Mouse (Mus musculus) left cerebral cortex, postnatal 10 days (tissue): ENCODE results near the gene Znfx1. TPM values are rescaled to one million over a fixed set of nuclear protein-coding genes. Genes with fewer than 3 reads are reported as not detected.

Experiments used
- DNase-seq, 2 experiments: peaks; one replicate each; pipeline ENCODE4 v3.0.0; 2021 to 2022; ENCODE audit warnings: low spot score in 2 of 2, mixed read lengths in 1 of 2; ENCODE audit errors: extremely low spot score in 1 of 2
- intact Hi-C: fragments of 180-260 bp; cut with DNase I; formaldehyde crosslinking; loops from one replicate; pipeline ENCODE4 v1.15.1; 2025
- total RNA-seq, 2 experiments: library from RNA; stranded (reverse); gene quantifications; 2 replicates each; pipeline ENCODE4 v1.2.3; 2021

Gene Znfx1
- total RNA-seq, 2 experiments from 2014 or later, result 29.7 to 33.6 TPM

- no peak for DNase-seq
- intact Hi-C loops, result no loop called here
Measured at GRCm38 (mm10) chr2:167076759-167077158, 13.9 kb upstream of the Znfx1 start.

DNA sequence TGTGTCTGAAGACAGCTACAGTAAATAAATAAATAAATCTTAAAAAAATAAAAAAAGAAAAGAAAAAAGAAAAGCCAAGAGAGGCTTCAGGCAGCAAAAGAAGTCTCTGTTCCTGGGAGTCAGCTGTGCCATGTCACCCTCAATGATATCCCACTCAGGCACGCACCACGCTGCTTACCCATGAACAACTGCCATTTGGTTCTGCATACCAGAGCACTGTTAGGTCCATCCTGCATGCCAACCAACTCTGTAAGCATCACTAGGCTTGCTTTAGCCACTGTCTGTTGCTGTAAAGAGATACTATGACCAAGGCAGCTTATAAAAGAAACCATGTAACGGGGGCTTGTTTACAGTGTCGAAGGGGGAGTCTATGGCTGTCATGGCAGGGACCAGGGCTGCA is 13.5 kb upstream of the Znfx1 start:
- DNase-seq, result no peak
- intact Hi-C loops, result no loop called here

- no peak for DNase-seq
- intact Hi-C loops, result loop anchor here (5.0 kb wide), 2 partner anchors 128 to 203 kb away; no protein-coding TSS in a partner anchor
Measured at GRCm38 (mm10) chr2:167074587-167074986, 11.8 kb upstream of the Znfx1 start.

DNA sequence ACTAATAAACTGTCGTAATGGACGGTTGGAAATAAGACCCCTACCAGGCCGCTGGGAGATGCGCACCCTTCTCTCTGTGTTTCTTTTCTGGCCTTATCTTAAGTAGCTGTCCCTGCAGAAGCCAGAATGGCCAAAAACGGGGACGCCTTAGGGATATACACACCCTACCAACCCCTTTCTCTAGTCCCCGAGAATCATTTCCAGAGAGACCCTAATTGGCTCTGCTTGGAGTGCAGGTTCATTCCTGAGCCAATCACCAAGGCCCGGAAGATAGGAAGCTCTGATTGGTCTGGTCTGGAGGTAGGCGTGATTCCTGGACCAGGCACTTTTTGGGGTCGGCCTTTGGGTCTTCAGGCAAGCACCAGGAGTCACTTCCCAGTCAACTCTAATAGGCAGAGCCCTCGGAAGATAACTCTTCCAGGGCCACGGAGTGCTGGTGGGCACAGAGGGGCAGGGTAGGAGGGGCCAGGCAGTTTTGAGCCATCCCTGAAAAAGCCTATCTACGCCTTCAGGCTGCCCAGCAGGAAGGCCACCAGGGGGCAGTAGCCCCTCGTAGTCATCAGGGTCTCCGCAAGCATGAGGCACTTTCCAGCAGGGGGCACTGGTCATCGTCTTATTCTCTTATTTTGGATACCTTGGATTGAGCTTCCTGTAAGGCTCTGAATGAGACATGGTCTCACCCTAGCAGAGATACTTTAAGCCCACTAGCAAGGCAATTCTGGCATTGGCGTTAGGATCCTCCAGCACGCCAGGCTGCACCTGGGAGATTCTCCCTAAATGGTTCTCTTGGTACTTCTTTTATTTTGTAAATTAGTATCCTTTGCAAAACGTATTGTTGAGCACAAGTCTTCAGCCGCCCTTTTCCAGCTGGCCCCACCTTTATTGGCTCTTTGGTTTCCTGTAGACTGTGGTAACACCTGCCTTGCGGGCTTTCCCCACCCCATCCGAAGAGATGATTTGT is 9.1 kb upstream of the Znfx1 start:
- intact Hi-C loops, result loop anchor here (2.0 to 5.0 kb wide), 3 partner anchors 130 to 205 kb away; no protein-coding TSS in a partner anchor
- peak; percentile 93 to 95 for DNase-seq

DNA sequence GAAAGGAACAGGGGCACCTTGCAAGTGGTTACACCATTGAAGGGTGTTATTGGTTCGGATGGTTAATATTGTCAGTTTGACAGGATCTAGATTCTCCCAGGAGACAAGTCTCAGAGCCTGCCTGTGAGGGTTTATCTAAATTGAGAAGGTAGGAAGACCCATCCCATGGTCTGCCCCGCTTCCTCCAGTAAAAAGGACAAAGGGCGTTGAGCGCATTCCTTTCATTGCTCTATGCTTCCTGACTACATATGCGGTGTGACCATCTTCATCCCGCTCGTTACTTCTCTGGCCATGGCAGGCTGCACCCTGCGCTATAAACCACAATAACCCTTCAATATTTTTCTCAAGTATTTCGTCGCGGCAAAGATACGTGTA is 8.4 kb upstream of the Znfx1 start:
- intact Hi-C loops, result loop anchor here (5.0 kb wide), 2 partner anchors 131 to 206 kb away; no protein-coding TSS in a partner anchor
- DNase-seq, result no peak

DNA sequence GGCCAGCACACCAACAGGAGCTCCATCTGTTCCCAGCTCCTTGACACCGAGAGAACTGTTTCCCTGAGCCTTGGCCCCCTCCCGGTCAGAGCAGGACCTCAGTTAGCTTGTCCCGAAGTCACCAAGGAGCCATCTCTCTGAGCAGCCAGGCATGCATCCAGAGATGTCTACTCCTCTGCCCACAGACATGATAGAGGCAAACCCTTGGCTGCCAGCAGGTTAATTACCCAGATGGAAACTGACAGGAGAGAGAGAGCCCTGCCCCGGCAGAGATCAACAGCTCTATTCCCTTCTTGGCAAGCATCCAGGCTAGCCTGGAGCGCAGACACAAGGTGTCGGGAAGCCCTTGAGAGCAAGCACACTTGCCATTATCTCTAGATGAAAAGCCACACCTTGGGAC is 7.5 kb upstream of the Znfx1 start:
- no peak for DNase-seq
- intact Hi-C loops, result loop anchor here (5.0 kb wide), 2 partner anchors 132 to 207 kb away; no protein-coding TSS in a partner anchor

DNA sequence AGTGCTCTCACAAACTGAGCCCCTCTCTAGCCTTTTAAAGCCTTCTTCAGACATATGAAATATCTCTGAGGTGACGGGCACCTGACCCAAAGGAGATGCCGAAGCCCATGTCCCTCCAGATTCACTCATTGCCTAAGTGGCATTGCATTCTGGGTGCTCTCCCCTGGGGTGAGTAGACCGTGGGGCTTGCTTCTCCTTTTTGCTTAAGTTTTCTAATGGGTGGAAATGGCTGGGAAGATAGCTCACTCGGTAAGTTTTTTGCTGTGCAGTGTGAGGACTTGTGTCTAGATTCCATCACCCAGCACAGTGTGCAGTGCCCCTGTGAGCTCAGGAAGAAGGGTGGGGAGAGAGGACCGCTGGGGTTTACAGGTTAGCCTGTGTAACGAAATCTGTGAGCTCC is 4.8 kb upstream of the Znfx1 start:
- intact Hi-C loops, result loop anchor here (5.0 kb wide), 1 partner anchor 350 kb away; no protein-coding TSS in a partner anchor
- no peak for DNase-seq

GRCm38 (mm10) chr2:167066528-167067516 is 4.0 kb upstream of the Znfx1 start:
- intact Hi-C loops, result loop anchor here (5.0 kb wide), 1 partner anchor 350 kb away; no protein-coding TSS in a partner anchor
- no peak for DNase-seq

GRCm38 (mm10) chr2:167066031-167066430 is 3.2 kb upstream of the Znfx1 start:
- intact Hi-C loops, result loop anchor here (5.0 kb wide), 1 partner anchor 351 kb away; no protein-coding TSS in a partner anchor
- DNase-seq, result no peak

GRCm38 (mm10) chr2:167064601-167065295 is 1.9 kb upstream of the Znfx1 start:
- no peak for DNase-seq
- intact Hi-C loops, result loop anchor here (5.0 kb wide), 2 partner anchors 47 to 353 kb away; partner anchors contain the start of gene Ddx27

- intact Hi-C loops, result loop anchor here (5.0 kb wide), 1 partner anchor 47 kb away; the partner anchor contains the start of gene Ddx27
- no peak for DNase-seq
Measured at GRCm38 (mm10) chr2:167063906-167064496, 1.2 kb upstream of the Znfx1 start.

DNA sequence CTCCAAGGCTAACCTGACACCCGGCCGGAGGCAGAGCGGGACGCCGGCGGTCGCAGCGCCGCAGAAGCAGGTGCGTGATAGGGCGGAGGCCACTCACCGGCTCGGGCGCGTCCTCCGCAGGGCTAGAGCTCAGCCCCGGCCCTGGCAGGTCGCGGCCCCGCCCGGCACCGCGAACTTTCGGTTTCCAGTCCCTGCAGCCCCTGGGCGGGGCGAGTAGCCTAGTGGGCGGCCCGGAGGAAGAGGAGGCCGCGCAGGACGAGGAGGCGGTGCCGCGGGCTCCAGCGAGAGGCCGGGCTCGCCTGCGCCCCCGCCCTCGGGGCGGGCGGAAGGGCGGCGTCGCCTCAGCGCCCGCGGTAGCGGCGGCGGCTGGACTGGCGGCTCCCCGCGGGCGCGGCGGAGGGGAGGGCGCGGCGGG is 311 bp downstream of the Znfx1 start:
- intact Hi-C loops, result loop anchor here (5.0 kb wide), 1 partner anchor 45 kb away; the partner anchor contains the start of gene Ddx27

GRCm38 (mm10) chr2:167061381-167062034 is 1.3 kb downstream of the Znfx1 start:
- intact Hi-C loops, result loop anchor here (5.0 kb wide), 1 partner anchor 44 kb away; the partner anchor contains the start of gene Ddx27
- DNase-seq, result no peak

More for the DNA sequence above, 311 bp downstream of the Znfx1 start:
- peak; percentile 79 to 97 for DNase-seq

GRCm38 (mm10) chr2:167060761-167061160 is 2.1 kb downstream of the Znfx1 start:
- no peak for DNase-seq
- intact Hi-C loops, result loop anchor here (5.0 kb wide), 1 partner anchor 43 kb away; the partner anchor contains the start of gene Ddx27

DNA sequence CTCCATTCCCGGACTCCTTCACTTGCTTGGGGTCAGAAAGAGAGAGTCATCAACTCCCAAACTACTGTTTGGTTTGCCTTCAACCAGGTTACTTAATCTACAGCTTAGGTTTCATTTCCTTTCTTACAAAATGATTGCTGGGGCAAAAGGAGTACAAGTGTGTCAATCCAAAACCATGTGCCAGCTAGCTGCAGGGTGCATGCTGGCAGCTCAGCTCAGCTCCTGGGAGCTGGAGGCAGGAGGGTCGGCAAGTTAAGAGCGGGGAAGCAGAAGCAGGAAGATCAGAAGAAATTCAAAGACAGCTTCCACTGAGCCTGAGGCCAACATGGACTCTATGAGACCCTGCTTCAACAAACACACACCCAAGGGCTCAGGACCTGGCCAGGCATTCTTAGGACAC is 2.5 kb downstream of the Znfx1 start:
- intact Hi-C loops, result loop anchor here (5.0 kb wide), 1 partner anchor 43 kb away; the partner anchor contains the start of gene Ddx27
- DNase-seq, result no peak

DNA sequence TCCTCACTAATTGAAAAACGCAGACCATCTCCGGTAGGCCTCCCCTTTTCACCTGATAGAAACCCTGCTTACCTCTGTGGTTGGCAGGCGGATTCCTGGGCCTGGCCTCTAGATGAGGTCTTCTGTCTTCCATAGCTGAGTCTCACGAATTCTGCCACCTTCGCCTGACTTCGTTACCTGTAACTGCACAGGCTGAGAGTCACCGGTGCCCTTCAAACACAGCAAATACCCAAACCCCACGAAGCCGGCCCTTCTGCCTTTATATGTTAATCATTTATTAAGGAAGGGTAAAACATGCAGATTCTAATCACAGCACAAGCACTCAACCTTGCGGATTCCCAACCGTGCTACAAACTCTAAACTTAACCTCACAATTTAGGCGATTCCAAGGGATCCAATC is 2.9 kb downstream of the Znfx1 start:
- no peak for DNase-seq
- intact Hi-C loops, result loop anchor here (5.0 kb wide), 1 partner anchor 43 kb away; the partner anchor contains the start of gene Ddx27

DNA sequence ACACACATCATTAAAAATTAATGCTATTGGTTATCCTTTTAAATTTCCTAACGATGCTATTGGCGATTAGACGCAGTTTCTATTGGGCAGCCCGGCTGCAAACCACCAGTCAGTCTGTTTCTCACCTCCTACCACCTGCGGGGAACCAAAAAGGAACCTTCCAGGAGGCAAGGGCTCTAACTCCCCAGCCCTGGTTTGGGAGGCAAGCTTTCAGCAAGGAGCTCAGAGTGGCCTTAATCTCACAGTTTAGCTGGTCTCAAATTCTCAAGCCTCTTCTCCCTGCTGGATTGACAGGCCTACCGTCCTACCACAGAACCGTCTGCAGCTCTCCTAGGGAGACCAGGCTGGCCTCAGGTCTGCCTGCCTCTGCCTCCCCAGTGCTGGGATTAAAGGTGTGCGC is 3.3 kb downstream of the Znfx1 start:
- intact Hi-C loops, result no loop called here
- DNase-seq, result no peak
